Mouse (Mus musculus) stomach, embryonic 16.5 days (tissue): ENCODE measurements around the gene Cox6b2. TPM values are rescaled to one million over a fixed set of nuclear protein-coding genes. Genes with fewer than 3 reads are reported as not detected.
"Not testable (repeated sequence)": the region's sequence is repeated elsewhere in the genome, so short reads cannot be mapped to it uniquely, and the experiment has no call there.

Source experiments
- ATAC-seq: fragments of 200-750 bp; cut with Nextera tagmentation; 2 replicates; pipeline ENCODE4 v1.8.0; 2017; ENCODE audit warnings: moderate number of reproducible peaks, moderate TSS enrichment; ENCODE audit not compliant: insufficient read depth, low FRiP score
- H3K27ac ChIP-seq: fragments of 300-500 bp; sonication (generic); 2 replicates; pipeline ENCODE4 v1.5.1; 2014; ENCODE audit warnings: low read length
- H3K27me3 ChIP-seq: fragments of 300-500 bp; sonication (generic); 2 replicates; pipeline ENCODE4 v1.6.1; 2014; ENCODE audit warnings: low read length, control low read depth, mixed read lengths; ENCODE audit not compliant: control insufficient read depth, insufficient read depth
- H3K36me3 ChIP-seq: fragments of 300-500 bp; sonication (generic); 2 replicates; pipeline ENCODE4 v1.6.1; 2014; ENCODE audit warnings: low read length; ENCODE audit not compliant: control insufficient read depth, insufficient read depth
- H3K4me1 ChIP-seq: fragments of 300-500 bp; sonication (generic); 2 replicates; pipeline ENCODE4 v1.6.1; 2014; ENCODE audit warnings: low read length, control low read depth, mixed read lengths; ENCODE audit not compliant: control insufficient read depth, insufficient read depth
- H3K4me2 ChIP-seq: fragments of 300-500 bp; sonication (generic); 2 replicates; pipeline ENCODE4 v1.6.1; 2014; ENCODE audit warnings: low read depth, low read length, mixed read lengths
- H3K4me3 ChIP-seq: fragments of 300-500 bp; sonication (generic); replicated peaks from 2 replicates; pipeline ENCODE4 v1.5.1; 2014; ENCODE audit warnings: mild to moderate bottlenecking, low read length
- H3K9ac ChIP-seq: fragments of 300-500 bp; sonication (generic); 2 replicates; pipeline ENCODE4 v1.6.1; 2014; ENCODE audit warnings: low read length
- H3K9me3 ChIP-seq: fragments of 300-500 bp; sonication (generic); replicated peaks from 2 replicates; pipeline ENCODE4 v1.6.1; 2016; ENCODE audit warnings: low read length, control low read depth; ENCODE audit not compliant: control insufficient read depth
- WGBS: fragments of 180-500 bp; shearing (Covaris S2); extraction: QIAGEN DNeasy Blood & Tissue Kit; methylation state at CpG from one replicate; pipeline ENCODE4 v1.1.7; 2014; 5-methylcytosine and 5-hydroxymethylcytosine counted together
- polyA plus RNA-seq: library from polyadenylated mRNA; unstranded; fragments of >200 nt; fragmentation: Nextera tagmentation; extraction: Ambion mirVana; gene quantifications from 2 replicates; pipeline ENCODE4 v1.2.1, GENCODE M21; 2015

The Cox6b2 gene
- 61.4 and 70.0 TPM in 2 replicates for polyA plus RNA-seq

- H3K4me1 ChIP-seq = peaks cover 20% of the 10 kb centered on the region
- H3K27me3 ChIP-seq = no peaks in the 10 kb centered on the region
- H3K4me2 ChIP-seq = peak within 1 kb of the TSS; percentile 78
- peak within 1 kb of the TSS; percentile 79 for H3K27ac ChIP-seq
- H3K9ac ChIP-seq = peak within 1 kb of the TSS; percentile 73
- H3K9me3 ChIP-seq = no peaks in the 10 kb centered on the region
- ATAC-seq = peak; percentile 94
- H3K36me3 ChIP-seq = no peaks in the 10 kb centered on the region
- peak within 1 kb of the TSS; percentile 59 for H3K4me3 ChIP-seq
- WGBS = 4% methylated on average over 24 of the region's 24 CpGs
These were observed at the start of gene Cox6b2 for GRCm38 (mm10) chr7:4752821-4753570. Gene Cox6b2 (minus strand): TSS chr7:4753094.

GRCm38 (mm10) chr7:4802247-4802646 is 49.4 kb upstream of the Cox6b2 start:
- H3K27ac ChIP-seq = no peak overlapping the region
- ATAC-seq = no peak

GRCm38 (mm10) chr7:4795767-4796433 is 43.0 kb upstream of the Cox6b2 start:
- no peak overlapping the region for H3K4me3 ChIP-seq
- peaks cover 16% of the 10 kb centered on the region; the same call in 1 of the 2 replicates for H3K4me1 ChIP-seq
- peaks cover 20% of the 10 kb centered on the region for H3K36me3 ChIP-seq
- ATAC-seq = no peak
- H3K9me3 ChIP-seq = no peaks in the 10 kb centered on the region
- H3K9ac ChIP-seq = no peak overlapping the region
- no peaks in the 10 kb centered on the region for H3K27me3 ChIP-seq
- no peak overlapping the region for H3K4me2 ChIP-seq
- no peak overlapping the region for H3K27ac ChIP-seq
- WGBS = 67% methylated on average over 7 of the region's 7 CpGs

More at GRCm38 (mm10) chr7:4802247-4802646, 49.4 kb upstream of the Cox6b2 start:
- Histone ChIP-seq H3K9me3 (no peaks in the 10 kb centered on the region), H3K36me3 (peaks cover 15% of the 10 kb centered on the region), H3K4me3 (no peak overlapping the region), H3K27me3 (no peaks in the 10 kb centered on the region), H3K9ac (no peak overlapping the region), H3K4me2 (no peak overlapping the region), H3K4me1 (no peaks in the 10 kb centered on the region)

GRCm38 (mm10) chr7:4794631-4795168 is 41.8 kb upstream of the Cox6b2 start:
- WGBS = 70% methylated on average over 3 of the region's 3 CpGs
- H3K27me3 ChIP-seq = no peaks in the 10 kb centered on the region
- ATAC-seq = no peak
- peak overlapping the region; percentile 74; the same call in 1 of the 2 replicates for H3K4me2 ChIP-seq
- no peaks in the 10 kb centered on the region for H3K9me3 ChIP-seq
- no peak overlapping the region for H3K4me3 ChIP-seq
- H3K36me3 ChIP-seq = peaks cover 20% of the 10 kb centered on the region
- H3K4me1 ChIP-seq = peaks cover 16% of the 10 kb centered on the region; the same call in 1 of the 2 replicates
- no peak overlapping the region for H3K27ac ChIP-seq
- no peak overlapping the region for H3K9ac ChIP-seq

DNA sequence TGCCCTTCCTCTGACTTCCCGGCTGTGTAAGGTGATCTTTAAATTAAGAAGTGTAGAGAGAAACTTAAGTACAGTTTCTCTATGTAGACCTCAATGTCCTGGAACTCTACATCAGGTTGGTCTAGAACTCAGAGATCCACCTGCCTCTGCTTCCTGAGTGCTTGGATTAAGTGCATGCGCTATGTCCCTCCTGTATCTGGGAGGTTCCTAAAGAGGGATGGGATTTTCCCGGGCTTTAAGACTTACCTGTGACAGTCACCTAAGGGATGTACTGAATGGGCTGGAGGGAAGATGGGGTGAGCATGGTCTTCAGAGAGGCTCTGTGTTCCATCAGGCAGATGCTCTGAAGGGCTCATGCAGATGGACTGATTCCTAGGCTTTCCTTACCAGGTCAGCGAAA is 40.8 kb upstream of the Cox6b2 start:
- Histone ChIP-seq H3K4me2 (peak overlapping the region; percentile 74), H3K9me3 (no peaks in the 10 kb centered on the region), H3K27me3 (no peaks in the 10 kb centered on the region), H3K4me1 (peaks cover 16% of the 10 kb centered on the region; the same call in 1 of the 2 replicates), H3K4me3 (peak overlapping the region; percentile 96), H3K27ac (peak overlapping the region; percentile 96), H3K36me3 (peaks cover 20% of the 10 kb centered on the region), H3K9ac (peak overlapping the region; percentile 99)
- WGBS = 33% methylated on average over 4 of the region's 4 CpGs
- ATAC-seq = no peak

GRCm38 (mm10) chr7:4793248-4793647 is 40.4 kb upstream of the Cox6b2 start:
- peaks cover 20% of the 10 kb centered on the region for H3K4me1 ChIP-seq
- H3K27me3 ChIP-seq, H3K9me3 ChIP-seq, ATAC-seq: not testable (repeated sequence)
- WGBS = under 1% methylated on average over 31 of the region's 31 CpGs
- peak overlapping the region; percentile 99 for H3K9ac ChIP-seq
- peaks cover 20% of the 10 kb centered on the region for H3K36me3 ChIP-seq
- peak overlapping the region; percentile 96 for H3K27ac ChIP-seq
- H3K4me2 ChIP-seq = peak overlapping the region; percentile 74
- peak overlapping the region; percentile 96 for H3K4me3 ChIP-seq

DNA sequence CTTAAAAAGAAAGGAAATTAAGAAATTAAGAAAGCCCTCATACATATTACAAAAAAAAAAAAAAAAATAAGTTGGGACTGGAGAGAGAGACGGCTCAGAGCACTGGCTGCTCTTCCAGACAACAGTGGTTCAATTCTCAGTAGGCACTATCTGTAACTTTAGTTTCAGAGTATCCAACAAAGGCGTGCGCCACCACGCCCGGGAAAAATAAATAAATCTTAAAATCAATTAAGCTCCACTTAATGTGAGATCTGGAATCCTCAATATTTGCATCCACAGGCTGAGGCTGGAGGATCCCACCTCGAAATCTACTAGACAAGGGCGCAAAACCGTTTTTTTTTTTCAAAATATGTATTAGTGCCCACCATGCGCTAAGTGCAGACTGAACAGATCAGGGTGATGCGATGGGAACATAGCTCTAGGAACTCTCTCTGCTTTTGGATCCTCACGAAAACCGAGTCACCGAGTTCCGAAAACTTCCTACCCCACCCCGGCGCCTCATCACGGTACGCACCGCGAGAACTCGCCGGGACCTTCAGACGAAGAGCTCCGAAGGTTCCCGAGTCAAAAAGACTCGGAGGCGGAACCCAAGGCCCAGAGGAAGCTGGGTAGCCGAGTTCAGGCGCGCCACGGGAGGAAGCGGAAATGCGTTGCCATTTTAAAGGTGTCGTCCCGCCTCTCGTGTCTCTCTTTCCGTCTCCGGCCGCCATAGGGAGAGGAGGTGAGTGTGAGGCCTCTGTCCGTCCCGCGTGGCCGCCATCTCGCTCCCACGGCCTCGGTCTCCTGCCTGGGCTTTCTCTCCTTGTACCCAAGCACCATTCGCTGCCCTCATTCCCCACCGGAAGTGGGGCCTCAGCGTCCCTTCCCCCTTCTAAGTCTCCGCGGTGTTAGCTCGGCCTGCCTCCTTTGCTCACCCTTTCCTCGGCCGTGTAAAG is 39.7 kb upstream of the Cox6b2 start, which contains the start of gene Rpl28:
Gene Rpl28 (plus strand): TSS at position 597 of the 935 bp plus-strand sequence.
- Histone ChIP-seq H3K27ac (peak within 1 kb of the TSS; percentile 96), H3K9me3 (no peaks in the 10 kb centered on the region), H3K9ac (peak within 1 kb of the TSS; percentile 99), H3K4me2 (peak within 1 kb of the TSS; percentile 74), H3K4me3 (peak within 1 kb of the TSS; percentile 96), H3K4me1 (peaks cover 21% of the 10 kb centered on the region), H3K36me3 (peaks cover 20% of the 10 kb centered on the region), H3K27me3 (no peaks in the 10 kb centered on the region)
- WGBS = under 1% methylated on average over 54 of the region's 54 CpGs
- peak; percentile 90 for ATAC-seq

GRCm38 (mm10) chr7:4789436-4789935 is 36.6 kb upstream of the Cox6b2 start, which contains the start of gene Tmem238:
Gene Tmem238 (minus strand): TSS chr7:4789656.
- Histone ChIP-seq H3K4me1 (peaks cover 15% of the 10 kb centered on the region), H3K36me3 (peaks cover 6% of the 10 kb centered on the region; the same call in 1 of the 2 replicates), H3K4me2 (peak within 1 kb of the TSS; percentile 93), H3K9me3 (no peaks in the 10 kb centered on the region), H3K9ac (peak within 1 kb of the TSS; percentile 84), H3K27me3 (no peaks in the 10 kb centered on the region), H3K4me3 (peak within 1 kb of the TSS; percentile 72), H3K27ac (peak within 1 kb of the TSS; percentile 89)
- peak; percentile 70 for ATAC-seq
- 7% methylated on average over 40 of the region's 40 CpGs for WGBS
